ENCODE assay signal across 1 mouse cellular context in genomic region chr4:138859728-138860127, GRCm38 (mm10).
TF ChIP-seq lines count a peak whose summit lies in the region.

No protein-coding gene starts in this region.

TF ChIP-seq in CH12.LX, 34 proteins besides CTCF, POLR2A, EP300 and RAD21:
- no peak for TF ChIP-seq MXI1 (IDR thresholded peaks at IDR 0.05; ENCODE audit: low read depth, low read length)
- TF ChIP-seq ZNF384 (IDR thresholded peaks at IDR 0.05; ENCODE audit: low read depth, low read length): no peak
- no peak for TF ChIP-seq JUND (conservative IDR thresholded peaks at IDR 0.05; ENCODE audit: low read depth, low read length)
- TF ChIP-seq USF1 (IDR thresholded peaks at IDR 0.05; ENCODE audit: low read depth, low read length): no peak
- TF ChIP-seq CHD2 (IDR thresholded peaks at IDR 0.05; ENCODE audit: low read length): no peak
- no peak for TF ChIP-seq UBTF (IDR thresholded peaks at IDR 0.05; ENCODE audit: low read depth, low read length)
- TF ChIP-seq ELF1 (IDR thresholded peaks at IDR 0.05; ENCODE audit: low read depth, low read length): no peak
- no peak for TF ChIP-seq MYC (IDR thresholded peaks at IDR 0.05; ENCODE audit: low read depth, low read length)
- no peak for TF ChIP-seq SIN3A (IDR thresholded peaks at IDR 0.05; ENCODE audit: low read length)
- TF ChIP-seq NELFE (IDR thresholded peaks at IDR 0.05; ENCODE audit: low read depth, low read length): no peak
- TF ChIP-seq BHLHE40 (IDR thresholded peaks at IDR 0.05; ENCODE audit: low read depth, low read length): no peak
- no peak for TF ChIP-seq TCF12 (IDR thresholded peaks at IDR 0.05; ENCODE audit: low read depth, low read length)
- TF ChIP-seq RCOR1 (conservative IDR thresholded peaks at IDR 0.05; ENCODE audit: low read depth, low read length): no peak
- no peak for TF ChIP-seq PAX5 (IDR thresholded peaks at IDR 0.05; ENCODE audit: low read length)
- TF ChIP-seq NRF1 (IDR thresholded peaks at IDR 0.05; ENCODE audit: low read depth, low read length): no peak
- no peak for TF ChIP-seq KAT2A (IDR thresholded peaks at IDR 0.05; ENCODE audit: insufficient replicate concordance, low read length)
- no peak for TF ChIP-seq SMC3 (IDR thresholded peaks at IDR 0.05; ENCODE audit: low read depth, low read length)
